Mouse (Mus musculus): ENCODE data around the gene Cd5.

GRCm38 (mm10) chr19:10723649-10724048 is 15.2 kb downstream of the Cd5 start:
- TF ChIP-seq POLR2A (IDR thresholded peaks at IDR 0.05; ENCODE audit: insufficient read depth, low read depth, low read length) (no peak), CTCF (IDR thresholded peaks at IDR 0.05; ENCODE audit: insufficient read depth, low read depth, low read length) (no peak)

Measured in olfactory bulb, adult 2 months (tissue).